ENCODE assay signal across 26 mouse cellular contexts in the genomic region with DNA sequence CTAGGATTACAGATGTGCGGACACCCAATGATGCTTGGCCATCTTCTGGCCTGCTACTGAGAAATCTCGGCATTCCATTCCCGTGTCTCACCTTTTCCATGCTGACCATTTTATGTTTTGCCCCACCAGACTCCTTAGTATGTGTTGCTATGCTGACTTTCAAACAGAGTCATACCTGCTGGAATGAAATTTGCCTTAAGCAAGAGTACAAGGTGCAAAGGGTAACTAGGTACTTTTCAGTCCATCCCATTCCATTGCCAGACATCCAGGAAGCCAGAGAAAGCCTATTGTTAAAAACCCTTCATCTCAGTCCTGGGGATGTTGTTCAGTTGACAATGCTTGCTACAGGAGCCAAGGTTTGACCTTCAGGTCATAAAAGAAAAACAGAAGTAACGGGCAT. TPM values are rescaled to one million over a fixed set of nuclear protein-coding genes. Genes with fewer than 3 reads are reported as not detected.
DNase-seq lines count a peak whose midpoint lies in the region; ATAC-seq and TF ChIP-seq lines count a peak whose summit lies in the region.
"Had no signal": no experiment of that assay in that cellular context is flagged by ENCODE, and none has a peak within 500 bp of the region (broad histone marks: within the 10 kb centered on the region; RNA-seq: fewer than 3 reads in every experiment).

No protein-coding gene starts in this region.

- no peaks in the 10 kb centered on the region for H3K79me2 ChIP-seq in liver, adult 2 months (ENCODE audit: control insufficient read depth, insufficient read depth, low read length)

- H3K4me3 ChIP-seq in liver, adult 2 months (ENCODE audit: insufficient read depth, low read depth, low read length): no peak overlapping the region
- H3K4me3 ChIP-seq in heart, embryonic 11.5 days (ENCODE audit: low read depth, low read length): no peak overlapping the region
- H3K4me3 ChIP-seq: embryonic facial prominence, embryonic 12.5 days; embryonic facial prominence, embryonic 15.5 days; gastrocnemius, adult 2 months; heart, embryonic 12.5 days; heart, embryonic 15.5 days; hindbrain, embryonic 10.5 days; hindbrain, embryonic 13.5 days had no signal

- no peak overlapping the region for H3K9ac ChIP-seq in liver, adult 2 months (ENCODE audit: low read depth, low read length)
- H3K9ac ChIP-seq in heart, embryonic 11.5 days (ENCODE audit: low read depth, low read length): no peak overlapping the region
- H3K9ac ChIP-seq: embryonic facial prominence, embryonic 12.5 days; embryonic facial prominence, embryonic 15.5 days; forebrain, postnatal 0 days; heart, embryonic 12.5 days; heart, embryonic 15.5 days; hindbrain, embryonic 13.5 days had no signal

- peak overlapping the region; percentile 93 for H3K27ac ChIP-seq in liver, adult 2 months (replicated peaks; ENCODE audit: insufficient read depth, low read depth, low read length)
- no peak overlapping the region for H3K27ac ChIP-seq in heart, embryonic 11.5 days (ENCODE audit: low read depth, low read length)
- H3K27ac ChIP-seq: embryonic facial prominence, embryonic 12.5 days; embryonic facial prominence, embryonic 15.5 days; gastrocnemius, adult 2 months; heart, embryonic 15.5 days; hindbrain, embryonic 10.5 days; hindbrain, embryonic 13.5 days had no signal

- no peak for ATAC-seq in heart, embryonic 11.5 days (replicated peaks; ENCODE audit: insufficient number of reproducible peaks, low FRiP score, low TSS enrichment)
- ATAC-seq: CD4-positive, CD25-positive, alpha-beta regulatory T cell, adult 4 months; forebrain, embryonic 14.5 days; forebrain, postnatal 0 days had no signal

- no peaks in the 10 kb centered on the region for H3K36me3 ChIP-seq in liver, adult 2 months (ENCODE audit: control insufficient read depth, insufficient read depth, low read length)
- H3K36me3 ChIP-seq in heart, embryonic 11.5 days (ENCODE audit: control insufficient read depth, insufficient read depth, low read length): no peaks in the 10 kb centered on the region
- H3K36me3 ChIP-seq: embryonic facial prominence, embryonic 12.5 days; embryonic facial prominence, embryonic 15.5 days; heart, embryonic 12.5 days; heart, embryonic 15.5 days; hindbrain, embryonic 10.5 days; hindbrain, embryonic 13.5 days had no signal

- H3K27me3 ChIP-seq in liver, adult 2 months (ENCODE audit: control insufficient read depth, insufficient read depth, low read length): no peaks in the 10 kb centered on the region
- no peaks in the 10 kb centered on the region for H3K27me3 ChIP-seq in heart, embryonic 11.5 days (ENCODE audit: control insufficient read depth, insufficient read depth, low read length)
- H3K27me3 ChIP-seq: embryonic facial prominence, embryonic 12.5 days; heart, embryonic 15.5 days; hindbrain, embryonic 13.5 days had no signal

- H3K4me2 ChIP-seq in heart, embryonic 11.5 days: no peak overlapping the region
- H3K4me2 ChIP-seq: embryonic facial prominence, embryonic 12.5 days; embryonic facial prominence, embryonic 15.5 days; heart, embryonic 12.5 days; heart, embryonic 15.5 days; hindbrain, embryonic 13.5 days had no signal

- 79% methylated on average over 4 of the region's 4 CpGs for WGBS in liver, adult 2 months
- 79% methylated on average over 4 of the region's 4 CpGs for WGBS in heart, embryonic 11.5 days (ENCODE audit: insufficient replicate concordance)

- TF ChIP-seq CTCF in liver, adult 2 months (IDR thresholded peaks at IDR 0.05; ENCODE audit: low read depth, low read length): no peak

- DNase-seq in kidney, adult 9 months: peak; percentile 20
- DNase-seq in kidney, postnatal 25 days: no peak
- peak; percentile 80 for DNase-seq in liver, adult 2 months (ENCODE audit: extremely low read depth, low read depth, low spot score)
- DNase-seq in liver: no peak
- DNase-seq in yolk sac, embryonic 10.5 days (ENCODE audit: low spot score): peak; percentile 20
- DNase-seq: adrenal gland, adult 2 months; adrenal gland, postnatal 14 days; cerebellum, adult 11 months; cerebellum, adult 2 months; cerebellum, adult 9-11 months; cerebellum, postnatal 25 days; forebrain, postnatal 0 days; gastrocnemius, adult 2 months; gastrocnemius, postnatal 14 days; heart, adult 11 months; heart, postnatal 10 days; heart, postnatal 36 days had no signal

- H3K9me3 ChIP-seq in heart, embryonic 11.5 days (replicated peaks; ENCODE audit: control insufficient read depth, low read length): no peaks in the 10 kb centered on the region
- H3K9me3 ChIP-seq: embryonic facial prominence, embryonic 12.5 days; embryonic facial prominence, embryonic 15.5 days; heart, embryonic 12.5 days; heart, embryonic 15.5 days; hindbrain, embryonic 10.5 days; hindbrain, embryonic 13.5 days had no signal

- TF ChIP-seq POLR2A in liver, adult 2 months (IDR thresholded peaks at IDR 0.05; ENCODE audit: extremely low read depth, insufficient read depth, low read length): no peak

- peaks cover 11% of the 10 kb centered on the region; the same call in 1 of the 2 replicates for H3K4me1 ChIP-seq in liver, adult 2 months (ENCODE audit: control insufficient read depth, insufficient read depth, low read length)
- no peaks in the 10 kb centered on the region for H3K4me1 ChIP-seq in heart, embryonic 11.5 days (ENCODE audit: control insufficient read depth, insufficient read depth, low read length)
- H3K4me1 ChIP-seq: embryonic facial prominence, embryonic 12.5 days; embryonic facial prominence, embryonic 15.5 days; heart, embryonic 12.5 days; heart, embryonic 15.5 days; hindbrain, embryonic 10.5 days; hindbrain, embryonic 13.5 days had no signal

RNA-seq across cellular contexts. Expression of gene Usp9x, which starts 43.1 kb away (rescaled TPM):
- total RNA-seq in liver, adult 2 months (2014; rRNA removed): 157 and 196 TPM in 2 replicates
- 7.9 and 8.6 TPM in 2 replicates for polyA plus RNA-seq in liver, adult 2 months (2012; rRNA removed)
- polyA plus RNA-seq in heart, embryonic 11.5 days (2014; fragmentation: Nextera tagmentation; extraction: Ambion mirVana): 54.2 and 56.7 TPM in 2 replicates

Comparison
In these comparisons a context has a peak if more than half of its experiments do, and no peak if none do; other contexts are left out.
1. DNase-seq: peak in kidney, adult 9 months (single experiment), liver, adult 2 months (single experiment) and yolk sac, embryonic 10.5 days (single experiment); none in kidney, postnatal 25 days (0 of 2) and liver (single experiment).